In genomic region chr13:75877907-75878306, GRCm38 (mm10) we compare ENCODE assay signal across 9 mouse cellular contexts. TPM values are rescaled to one million over a fixed set of nuclear protein-coding genes. Genes with fewer than 3 reads are reported as not detected.
DNase-seq lines count a peak whose midpoint lies in the region; ATAC-seq and TF ChIP-seq lines count a peak whose summit lies in the region.
"Had no signal": no experiment of that assay in that cellular context is flagged by ENCODE, and none has a peak within 500 bp of the region (broad histone marks: within the 10 kb centered on the region; RNA-seq: fewer than 3 reads in every experiment).

No protein-coding gene starts in this region.

- no peak overlapping the region for H3K4me3 ChIP-seq in liver, embryonic 14.5 days (ENCODE audit: insufficient read depth in 1 of 2, low read depth in 2 of 2, low read length in 2 of 2)
- H3K4me3 ChIP-seq: heart, embryonic 13.5 days had no signal

- peak; percentile 71 for TF ChIP-seq CTCF in liver, embryonic 14.5 days (IDR thresholded peaks at IDR 0.05; ENCODE audit: low read depth)

- intact Hi-C loops in left cerebral cortex, postnatal 4 days (cut with DNase I), result loop anchor here (2.0 to 5.0 kb wide), 2 partner anchors 144 to 651 kb away; no protein-coding TSS in a partner anchor

- no peaks in the 10 kb centered on the region for H3K9me3 ChIP-seq in liver, embryonic 14.5 days (ENCODE audit: control insufficient read depth, low read length)
- H3K9me3 ChIP-seq: heart, embryonic 13.5 days had no signal

- H3K36me3 ChIP-seq in liver, embryonic 14.5 days (replicated peaks; ENCODE audit: control insufficient read depth, insufficient read depth, low read depth), result no peaks in the 10 kb centered on the region

- H3K9ac ChIP-seq in liver, embryonic 14.5 days (replicated peaks), result no peak overlapping the region
- H3K9ac ChIP-seq: heart, embryonic 13.5 days had no signal

- TF ChIP-seq EP300 in liver, embryonic 14.5 days (IDR thresholded peaks at IDR 0.05; ENCODE audit: low read depth), result no peak

- no peaks in the 10 kb centered on the region for H3K4me1 ChIP-seq in liver, embryonic 14.5 days (replicated peaks; ENCODE audit: control insufficient read depth in 2 of 2, insufficient read depth in 2 of 2, low read length in 1 of 2)

- H3K27ac ChIP-seq in liver, embryonic 14.5 days, result no peak overlapping the region
- H3K27ac ChIP-seq: heart, embryonic 13.5 days had no signal

- DNase-seq in adrenal gland, adult (ENCODE audit: inconsistent age in 2 of 2, low spot score in 1 of 2), result peak; percentile 13 to 82
- no peak for DNase-seq in adrenal gland, postnatal 4 days (ENCODE audit: low spot score in 2 of 2)
- DNase-seq in liver, embryonic 14.5 days (ENCODE audit: low read depth in 3 of 3, low spot score in 3 of 3), result peak; percentile 41 to 54 (median 51)
- no peak for DNase-seq in liver
- DNase-seq in c-Kit-negative CD71-positive TER-119-positive erythroid progenitor cells, embryonic 14.5 days (ENCODE audit: low read depth, low spot score), result peak; percentile 76
- peak; percentile 72 for DNase-seq in forelimb bud, embryonic 11.5 days (ENCODE audit: low read depth, low spot score)
- DNase-seq in left cerebral cortex, postnatal 4 days, result peak; percentile 28
- DNase-seq in retina, postnatal 7 days (ENCODE audit: low read depth, low spot score), result peak; percentile 57

- no peaks in the 10 kb centered on the region for H3K27me3 ChIP-seq in liver, embryonic 14.5 days (ENCODE audit: control insufficient read depth, insufficient read depth, low read length)
- H3K27me3 ChIP-seq: heart, embryonic 13.5 days had no signal

- no peak overlapping the region for H3K4me2 ChIP-seq in liver, embryonic 14.5 days (ENCODE audit: low read depth)
- H3K4me2 ChIP-seq: heart, embryonic 13.5 days had no signal

- no peak for ATAC-seq in liver, embryonic 14.5 days (ENCODE audit: insufficient read depth)

RNA-seq across cellular contexts. Expression of gene Glrx, which starts 38.2 kb away (rescaled TPM):
- 10 to 100 TPM; 26.9 to 28.1 TPM for total RNA-seq in adrenal gland, postnatal 4 days (2021)
- polyA plus RNA-seq in liver, embryonic 14.5 days (2012; rRNA removed), result 19.8 and 21.6 TPM in 2 replicates
- 39.2 and 40.4 TPM in 2 replicates for polyA plus RNA-seq in liver, embryonic 14.5 days (2014; fragmentation: Nextera tagmentation; extraction: Ambion mirVana)
- 10 to 100 TPM; 35.0 to 36.1 TPM for total RNA-seq in left cerebral cortex, postnatal 4 days (2021)

Comparison
In these comparisons a context has a peak if more than half of its experiments do, and no peak if none do; other contexts are left out.
1. DNase-seq: peak in adrenal gland, adult (2 of 2), liver, embryonic 14.5 days (3 of 3), c-Kit-negative CD71-positive TER-119-positive erythroid progenitor cells, embryonic 14.5 days (single experiment), forelimb bud, embryonic 11.5 days (single experiment), left cerebral cortex, postnatal 4 days (single experiment) and retina, postnatal 7 days (single experiment); none in adrenal gland, postnatal 4 days (0 of 2) and liver (single experiment).